Mouse (Mus musculus): ENCODE measurements around the gene H2-DMb2.

H2-DMb2 gene

DNA sequence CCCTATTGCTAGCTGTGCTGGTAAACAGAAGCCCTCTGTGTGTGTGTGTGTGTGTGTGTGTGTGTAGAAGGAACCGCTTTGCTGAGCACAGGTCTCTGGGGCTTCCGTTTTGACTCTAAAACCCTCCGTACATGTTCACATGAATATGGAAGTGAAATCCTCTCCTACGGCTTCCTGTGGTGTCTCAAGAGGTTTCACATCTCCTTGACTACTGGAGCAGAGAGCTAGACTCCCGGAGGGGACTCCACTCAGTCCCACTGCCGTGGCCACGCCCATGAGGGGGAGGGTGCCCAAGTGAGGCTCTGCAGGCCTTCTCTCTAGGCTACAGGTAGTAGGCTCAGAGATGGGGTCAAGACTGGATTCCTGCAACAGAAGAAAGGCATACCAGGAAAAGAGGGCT, at the start of gene H2-DMb2:
TSS of gene H2-DMb2 (plus strand) at position 275 of the 400 bp plus-strand sequence.
- DNase-seq (ENCODE audit: low spot score in 2 of 2), result no peak

DNA sequence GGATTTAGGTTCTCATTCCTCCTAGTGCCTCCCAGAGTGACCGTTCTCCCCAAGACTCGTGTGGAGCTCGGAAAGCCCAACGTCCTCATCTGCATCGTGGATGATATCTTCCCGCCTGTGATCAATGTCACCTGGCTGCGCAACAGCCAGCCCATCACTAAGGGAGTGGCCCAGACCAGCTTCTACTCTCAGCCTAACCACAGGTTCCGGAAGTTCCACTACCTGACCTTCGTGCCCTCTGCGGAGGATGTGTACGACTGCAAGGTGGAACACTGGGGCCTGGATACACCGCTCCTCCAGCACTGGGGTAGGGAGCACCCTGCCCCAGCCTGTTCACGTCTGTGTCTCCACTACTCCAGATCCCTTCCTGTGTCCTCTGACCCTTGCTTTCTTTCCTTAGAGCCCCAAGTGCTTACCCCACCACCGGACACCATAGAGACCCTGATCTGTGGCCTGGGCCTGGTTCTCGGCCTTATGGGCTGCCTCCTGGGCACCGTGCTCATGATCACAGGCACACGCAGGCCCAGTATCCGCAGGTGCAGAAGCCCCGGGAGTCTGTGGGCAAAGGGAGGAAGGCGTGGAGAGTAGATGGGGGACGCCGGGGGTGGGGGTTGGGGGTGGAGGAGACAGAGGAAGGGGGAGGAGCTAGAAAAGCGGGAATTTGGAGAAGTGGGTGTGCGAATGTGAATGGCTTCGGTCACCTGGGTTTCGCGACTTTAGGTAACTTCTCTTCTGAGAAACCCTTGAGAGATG, 48.6 kb upstream of the H2-DMb2 start:
- DNase-seq (ENCODE audit: low spot score in 2 of 2), result no peak

DNA sequence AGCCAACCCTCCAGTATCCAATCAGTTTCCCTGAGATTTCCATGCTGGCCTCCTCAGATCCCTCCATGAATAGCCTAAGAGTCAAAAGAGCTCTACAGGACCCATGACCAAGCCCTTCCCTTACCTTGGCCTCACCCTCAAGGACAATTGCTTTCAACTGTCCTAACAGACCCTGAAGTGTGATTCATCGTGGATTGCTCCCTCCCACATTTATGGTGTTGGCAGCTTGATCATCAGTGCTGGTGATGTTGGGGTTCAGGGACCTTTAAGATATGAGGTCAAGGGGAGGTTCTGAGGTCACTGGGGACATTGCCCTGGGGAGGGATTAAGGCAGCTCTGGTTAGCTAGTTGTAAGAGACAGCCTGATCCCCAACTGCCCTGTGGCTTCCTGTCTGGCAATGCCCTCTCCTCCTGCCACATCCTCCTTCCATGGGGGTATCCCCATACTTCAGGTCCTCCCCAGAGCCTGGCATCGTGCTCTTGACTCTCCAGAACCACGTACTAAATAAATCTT, 46.6 kb upstream of the H2-DMb2 start:
- DNase-seq (ENCODE audit: low spot score in 2 of 2), result no peak

DNA sequence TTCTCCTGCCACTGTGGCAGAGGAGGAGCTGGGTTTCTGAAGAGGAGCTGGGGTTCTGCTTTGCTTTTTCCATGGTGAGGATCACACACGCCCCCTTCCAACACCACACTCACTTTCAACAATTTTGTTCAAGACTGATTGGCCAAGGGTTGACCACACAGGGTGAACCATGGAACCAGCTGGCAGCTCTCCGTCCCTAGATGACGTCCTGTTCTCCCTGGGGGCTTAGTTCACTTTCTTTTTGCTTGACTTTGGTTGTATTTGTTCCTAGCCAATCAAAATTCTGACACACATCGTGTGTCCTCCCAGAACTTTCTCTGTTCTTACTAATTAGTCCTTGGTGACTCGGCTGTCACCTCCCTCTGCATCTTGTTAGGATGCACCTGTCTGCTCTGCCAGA, 45.8 kb upstream of the H2-DMb2 start:
- DNase-seq (ENCODE audit: low spot score in 2 of 2), result no peak

DNA sequence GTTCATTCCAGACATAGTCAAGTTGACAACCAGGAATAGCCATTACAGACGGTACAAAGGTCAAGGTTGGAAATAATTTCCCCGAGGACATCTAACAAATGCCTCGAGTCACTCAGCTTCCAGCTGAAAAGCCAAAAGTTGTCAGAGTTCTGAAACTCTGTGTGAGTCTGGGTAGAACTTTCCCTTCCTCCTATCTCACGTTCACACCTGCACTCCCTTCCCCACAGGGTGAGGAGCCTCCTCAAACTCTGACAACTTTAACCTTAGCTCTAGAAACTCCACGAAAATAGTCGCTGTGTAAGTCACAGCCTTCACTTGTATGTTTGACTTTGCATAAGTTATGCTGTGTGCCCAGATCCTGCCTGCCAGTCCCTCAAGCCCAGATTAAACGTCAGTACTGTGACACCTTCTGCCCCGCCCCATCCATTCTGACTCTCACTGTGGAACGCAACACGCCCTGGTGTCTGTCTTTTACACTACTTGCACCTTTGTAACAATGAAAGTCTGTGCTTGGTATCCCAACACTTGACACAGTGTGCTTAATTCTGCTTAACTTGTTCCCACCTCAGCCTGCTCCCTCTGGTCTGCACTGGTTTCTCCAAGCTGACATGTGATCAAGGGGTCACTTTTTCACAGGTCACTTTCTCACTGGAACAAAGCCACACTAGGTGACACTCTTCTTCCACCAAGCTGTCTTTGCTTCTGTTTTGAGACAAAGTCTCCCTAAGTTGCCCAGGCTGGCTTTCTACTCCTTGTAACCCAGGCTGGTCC, 44.2 kb upstream of the H2-DMb2 start:
- no peak for DNase-seq (ENCODE audit: low spot score in 2 of 2)

DNA sequence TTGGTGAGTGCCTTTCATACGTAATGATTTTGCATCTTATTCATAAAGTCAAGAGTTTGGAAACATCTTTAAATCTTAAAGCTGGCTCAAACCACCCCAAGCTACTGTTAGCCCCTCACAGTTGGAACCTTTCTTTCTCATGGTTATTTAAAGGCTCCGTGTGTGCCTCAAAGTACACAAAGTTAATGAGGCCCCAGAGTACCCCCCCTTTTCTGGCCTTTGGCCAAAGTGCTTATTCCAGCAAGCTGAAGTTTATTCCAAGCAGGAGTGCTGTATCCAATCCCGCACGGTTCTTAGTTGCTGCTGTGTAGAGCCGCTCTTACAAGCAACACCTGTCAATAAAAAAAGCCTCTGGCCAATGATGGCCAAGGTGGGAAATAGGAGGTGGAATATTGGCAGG, 43.6 kb upstream of the H2-DMb2 start:
- DNase-seq (ENCODE audit: low spot score in 2 of 2), result no peak

DNA sequence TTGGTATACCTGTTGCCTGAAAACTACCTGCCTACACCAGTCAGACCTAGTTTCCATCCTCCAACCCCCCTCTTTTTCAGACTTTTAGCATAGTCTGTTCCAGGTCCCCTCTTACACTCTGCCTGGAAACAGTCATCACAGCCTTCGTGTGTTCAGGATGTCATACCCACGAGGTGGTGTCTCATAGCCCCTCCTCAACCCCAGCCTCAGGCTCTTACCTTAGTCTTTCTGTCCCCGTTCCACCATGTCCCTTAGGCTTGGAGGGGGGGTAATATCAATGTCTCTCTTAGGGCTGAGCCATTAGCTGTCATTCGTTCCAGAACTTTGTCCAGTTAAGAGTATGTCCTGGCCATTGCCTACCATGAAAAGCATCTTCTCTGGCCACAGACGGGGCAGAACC, 41.9 kb upstream of the H2-DMb2 start:
- DNase-seq (ENCODE audit: low spot score in 2 of 2), result no peak

DNA sequence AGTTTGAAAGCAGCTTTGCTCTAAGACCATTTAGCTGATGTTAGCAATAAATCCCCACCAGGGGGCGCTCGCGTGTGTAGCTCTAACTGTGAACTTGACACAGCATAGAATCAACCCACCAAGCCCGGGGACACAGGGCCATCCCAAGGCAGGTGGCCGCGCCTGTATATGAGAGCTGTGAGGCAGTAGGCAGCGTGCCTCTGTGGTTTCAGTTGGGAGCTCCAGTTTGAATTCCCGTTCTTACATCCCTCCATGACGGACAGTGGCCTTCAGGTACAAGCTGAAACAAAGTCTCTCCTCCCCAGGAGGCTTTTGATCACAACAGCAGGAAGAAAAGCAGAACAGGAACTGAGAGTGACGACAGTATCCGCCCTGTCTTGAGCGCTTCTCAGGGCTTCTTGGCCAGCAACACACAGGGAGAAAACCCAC, 41.5 kb upstream of the H2-DMb2 start:
- DNase-seq (ENCODE audit: low spot score in 2 of 2), result peak in 1 of 2 experiments; percentile 95

DNA sequence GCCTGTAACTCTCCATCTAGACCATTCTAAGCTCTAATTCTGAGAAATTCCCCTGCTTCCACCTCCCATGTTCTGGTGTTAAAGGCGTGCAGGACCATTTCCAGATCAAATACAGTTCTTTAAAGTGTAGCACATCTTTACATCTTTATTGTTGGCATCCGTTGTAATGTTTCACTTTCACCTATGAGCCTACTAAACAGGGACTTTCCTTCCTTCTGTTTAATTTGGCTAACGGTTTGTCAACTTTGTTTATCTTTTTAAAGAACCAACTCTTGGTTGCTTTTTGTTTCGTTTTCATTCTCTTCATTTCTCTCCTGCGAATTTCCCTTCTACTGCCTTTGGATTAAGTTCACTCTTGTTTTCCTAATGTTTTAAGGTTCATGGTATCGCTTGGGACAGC, 40.3 kb upstream of the H2-DMb2 start:
- DNase-seq (ENCODE audit: low spot score in 2 of 2), result no peak

DNA sequence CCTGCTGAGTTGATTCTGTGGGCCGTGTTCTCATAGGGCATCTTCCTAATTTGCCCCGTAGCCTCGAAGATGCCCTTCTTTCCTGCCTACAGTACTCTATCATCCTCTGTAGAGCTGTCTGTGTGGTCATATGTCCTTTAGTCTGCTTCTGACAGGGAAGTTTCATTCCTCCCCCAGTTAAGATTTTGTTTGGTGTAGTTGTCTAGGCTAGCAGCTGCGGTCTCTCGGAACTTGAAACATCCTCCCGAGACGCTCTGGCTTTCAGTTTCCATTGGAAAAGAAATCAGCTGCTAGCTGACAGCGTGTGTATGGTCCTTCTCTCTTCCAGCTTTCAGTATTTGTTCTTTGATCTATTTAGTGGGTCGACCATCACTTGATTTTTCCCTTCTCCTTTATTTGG, 38.3 kb upstream of the H2-DMb2 start:
- no peak for DNase-seq (ENCODE audit: low spot score in 2 of 2)

DNA sequence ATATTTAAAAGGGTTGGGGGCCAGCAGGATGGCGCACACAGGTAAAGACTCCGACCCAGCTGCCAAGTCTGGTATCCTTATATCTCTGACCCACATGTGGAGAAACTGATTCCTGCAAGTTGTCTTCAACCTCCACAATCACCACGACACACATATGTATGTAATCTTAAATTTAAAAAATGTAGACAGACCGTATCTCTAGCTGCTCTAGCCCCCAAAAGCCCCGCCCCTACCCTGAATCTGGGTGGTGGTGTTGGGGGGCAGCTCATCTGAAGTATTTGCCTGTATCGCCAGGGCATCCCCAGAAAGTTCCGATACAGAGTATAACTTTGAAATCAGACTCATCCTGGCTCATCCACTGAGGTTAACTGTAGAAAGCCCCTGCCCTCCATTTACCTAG, 36.6 kb upstream of the H2-DMb2 start:
- no peak for DNase-seq (ENCODE audit: low spot score in 2 of 2)

DNA sequence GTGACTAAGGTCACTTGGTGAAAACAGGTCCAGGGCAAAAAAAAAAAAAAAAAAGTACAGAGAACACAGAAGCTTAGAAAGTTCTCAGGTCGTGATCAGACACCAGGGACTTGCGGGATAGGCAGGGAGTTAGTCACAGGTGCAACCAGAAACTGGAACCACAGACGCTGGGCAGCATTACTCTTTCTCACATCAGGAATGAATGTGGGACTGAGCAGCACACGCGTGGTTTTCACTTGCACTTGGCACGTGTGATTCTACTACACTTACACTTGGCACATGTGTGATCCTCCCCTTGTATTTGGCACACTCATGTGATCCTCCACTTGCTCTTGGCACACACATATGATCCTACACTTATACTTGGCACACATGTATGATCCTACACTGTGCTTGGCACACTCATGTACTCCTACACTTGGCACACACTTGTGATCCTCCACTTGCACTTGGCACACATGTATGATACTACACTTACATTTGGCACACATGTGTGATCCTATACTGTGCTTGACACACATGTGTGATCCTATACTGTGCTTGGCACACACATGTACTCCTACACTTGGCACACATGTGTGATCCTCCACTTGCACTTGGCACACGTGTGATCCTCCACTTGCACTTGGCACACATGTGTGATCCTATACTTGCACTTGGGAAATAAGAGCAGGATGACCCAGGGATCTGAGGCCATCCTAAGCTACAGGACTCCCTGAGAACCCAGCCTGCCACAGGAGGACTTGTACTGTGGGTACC, 35.8 kb upstream of the H2-DMb2 start:
- no peak for DNase-seq (ENCODE audit: low spot score in 2 of 2)

DNA sequence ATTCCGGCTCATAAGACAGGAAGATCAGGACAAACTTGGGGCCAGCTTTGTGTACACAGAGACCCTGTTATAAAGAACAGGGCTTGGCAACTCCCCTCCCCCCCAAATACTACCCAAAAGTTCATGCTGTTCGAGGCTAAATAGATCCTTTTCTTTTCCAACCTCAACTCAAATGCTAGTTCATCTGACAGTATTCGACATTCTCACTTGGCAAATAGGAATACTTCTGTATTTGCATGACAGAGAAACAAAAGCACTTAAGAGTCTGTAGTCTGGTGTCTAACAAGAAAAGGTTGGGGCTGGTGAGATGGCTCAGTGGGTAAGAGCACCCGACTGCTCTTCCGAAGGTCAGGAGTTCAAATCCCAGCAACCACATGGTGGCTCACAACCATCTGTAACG, 34.6 kb upstream of the H2-DMb2 start:
- DNase-seq (ENCODE audit: low spot score in 2 of 2), result no peak

DNA sequence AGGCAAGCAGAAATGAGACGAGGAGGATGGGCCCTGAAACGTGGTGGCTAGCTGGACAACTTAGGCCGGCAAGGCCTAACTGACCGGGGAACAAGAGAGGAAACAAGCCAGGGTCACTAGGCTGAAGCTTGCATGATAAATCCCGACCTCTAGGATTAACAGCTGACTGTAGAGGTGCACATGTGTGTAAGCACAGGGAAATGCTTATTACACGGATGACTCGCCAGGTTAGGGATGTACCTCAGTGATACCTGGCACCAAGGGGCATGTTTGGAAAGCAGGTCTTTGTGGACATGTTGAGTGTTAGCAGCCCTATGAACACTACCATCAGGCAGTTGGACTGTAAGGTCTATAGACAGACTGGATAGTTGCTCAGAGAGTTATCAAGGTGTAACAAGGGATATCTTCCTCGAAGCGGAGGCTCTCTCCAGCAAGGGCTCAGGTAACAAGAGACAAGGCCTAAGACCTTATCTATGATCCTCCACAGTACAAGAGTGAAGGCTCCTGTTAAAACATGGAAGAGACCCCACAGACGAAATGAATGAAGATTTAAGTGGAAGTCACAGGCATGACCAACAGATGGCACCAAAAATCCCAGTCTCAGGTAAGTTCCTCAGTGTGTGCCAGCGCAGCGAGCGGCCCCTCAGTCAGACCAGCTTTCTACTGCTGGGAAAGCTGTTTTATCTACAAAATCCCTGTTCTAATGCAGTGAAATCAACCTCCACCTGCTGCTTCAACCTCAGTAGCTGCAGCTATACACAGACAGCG, 33.9 kb upstream of the H2-DMb2 start:
- no peak for DNase-seq (ENCODE audit: low spot score in 2 of 2)

DNA sequence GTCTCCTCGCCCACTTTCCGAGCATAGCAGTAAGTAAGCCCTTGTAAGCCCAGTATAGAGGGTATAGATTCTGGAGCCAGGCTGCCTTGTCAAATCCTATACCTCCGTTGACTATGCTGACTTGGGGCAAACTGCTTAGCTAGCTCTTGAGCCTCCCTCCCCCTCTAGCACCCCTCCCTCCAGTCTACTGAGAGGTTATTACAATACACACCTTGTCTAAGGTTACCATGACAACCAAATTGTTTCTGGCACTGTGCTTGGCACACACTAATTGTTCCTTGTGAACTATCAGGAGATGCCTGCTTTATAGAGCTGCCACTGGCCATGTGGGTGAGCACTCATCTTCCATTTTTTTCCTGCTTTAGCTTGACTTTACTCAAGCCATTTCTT, 33.3 kb upstream of the H2-DMb2 start:
- no peak for DNase-seq (ENCODE audit: low spot score in 2 of 2)

DNA sequence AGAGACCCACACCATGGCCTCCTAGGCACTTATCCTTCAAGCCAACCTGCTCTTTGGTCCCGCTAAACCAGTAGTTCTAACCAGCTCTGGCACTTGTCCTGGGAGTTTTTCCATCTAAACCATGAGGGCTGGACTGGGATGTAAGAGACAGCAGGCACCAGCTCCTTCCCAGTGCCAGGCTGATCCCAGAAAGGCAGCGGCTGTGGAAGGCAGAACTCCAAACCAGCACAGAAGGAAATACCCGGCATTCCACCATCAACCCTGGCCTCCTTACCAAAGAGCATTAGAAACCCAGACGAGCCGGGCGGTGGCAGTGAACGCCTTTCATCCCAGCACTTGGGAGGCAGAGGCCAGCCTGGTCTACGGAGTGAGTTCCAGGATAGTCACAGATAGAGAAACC, 32.8 kb upstream of the H2-DMb2 start:
- DNase-seq (ENCODE audit: low spot score in 2 of 2), result no peak

DNA sequence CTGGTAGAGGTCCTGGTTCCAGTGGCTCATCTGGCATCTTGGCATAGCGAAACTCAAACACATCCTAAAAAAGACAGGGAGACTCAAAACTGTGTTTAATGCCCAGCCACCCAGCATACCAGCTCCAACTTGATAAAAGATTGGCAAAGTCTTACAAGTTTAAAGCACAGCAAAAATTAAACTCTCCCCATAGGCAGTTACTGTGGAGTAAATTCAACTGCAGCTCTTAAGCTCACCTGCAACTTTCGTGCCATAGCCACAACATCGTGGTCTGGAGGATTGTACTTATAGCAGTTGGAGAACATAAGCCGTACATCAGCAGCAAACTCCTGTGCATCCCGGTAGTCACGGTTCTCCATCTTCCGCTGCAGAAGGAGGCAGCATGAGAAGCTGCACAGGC, 29.0 kb upstream of the H2-DMb2 start:
- no peak for DNase-seq (ENCODE audit: low spot score in 2 of 2)

DNA sequence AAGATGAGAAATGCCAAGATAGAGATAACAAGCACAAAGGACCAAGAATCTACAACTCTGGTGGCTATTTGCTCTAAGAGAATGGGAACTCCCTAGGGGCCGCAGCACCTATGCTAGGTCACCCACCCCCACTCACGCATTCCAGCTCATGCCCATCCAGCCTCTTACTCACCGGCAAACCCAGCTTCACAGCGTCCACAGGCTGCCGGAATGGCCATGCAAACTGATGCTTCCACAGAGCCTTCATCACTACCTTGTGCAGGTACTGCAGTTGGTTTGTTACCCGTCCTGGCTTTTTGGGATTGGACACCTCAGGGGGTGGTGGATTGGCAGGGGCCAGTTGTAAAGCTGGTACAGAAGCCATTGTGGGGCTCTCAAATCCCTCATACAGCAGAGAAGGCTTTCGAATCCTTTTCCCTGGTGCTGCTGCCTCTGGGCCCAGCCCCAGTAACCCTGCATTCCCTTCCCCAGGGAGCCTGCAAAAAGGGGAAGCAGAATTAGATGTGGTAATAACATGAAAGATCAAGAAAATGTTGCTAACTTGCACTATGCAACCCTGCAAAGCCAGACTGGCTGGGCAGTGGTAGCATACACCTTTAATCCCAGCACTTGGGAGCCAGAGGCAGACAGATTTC, 26.3 kb upstream of the H2-DMb2 start:
- DNase-seq (ENCODE audit: low spot score in 2 of 2), result no peak

DNA sequence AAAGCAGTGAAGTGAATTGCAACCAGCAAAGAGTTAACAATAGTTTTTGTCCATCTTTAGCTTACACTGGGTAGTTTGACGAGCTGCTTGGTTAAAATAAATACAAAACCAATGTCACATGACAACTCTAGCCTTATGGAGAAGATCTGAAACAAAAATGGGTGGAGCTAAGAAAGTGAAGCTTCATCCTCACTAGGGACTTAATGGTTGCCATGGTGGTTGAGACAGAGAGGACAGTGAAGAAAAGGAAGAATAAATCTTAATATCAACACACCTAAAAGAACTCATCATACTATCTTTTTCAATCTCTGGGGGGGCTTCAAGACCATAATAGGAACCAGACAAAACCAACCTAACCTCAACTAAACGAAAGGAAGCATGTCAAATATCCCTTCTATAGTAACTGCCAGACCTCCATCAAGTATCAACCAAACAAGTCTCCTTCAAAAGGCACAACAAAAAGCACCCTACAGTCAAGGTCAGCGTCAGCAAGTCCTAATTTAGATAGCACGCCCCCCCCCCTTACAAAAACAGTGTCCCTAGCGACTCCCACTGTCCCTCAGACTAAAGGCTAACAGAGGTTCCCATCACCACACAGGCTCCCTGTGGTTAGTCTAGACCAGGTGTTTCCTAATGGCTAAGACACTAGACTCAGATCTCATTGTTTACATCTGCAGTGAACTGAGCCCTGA, 25.5 kb upstream of the H2-DMb2 start:
- DNase-seq (ENCODE audit: low spot score in 2 of 2), result no peak

DNA sequence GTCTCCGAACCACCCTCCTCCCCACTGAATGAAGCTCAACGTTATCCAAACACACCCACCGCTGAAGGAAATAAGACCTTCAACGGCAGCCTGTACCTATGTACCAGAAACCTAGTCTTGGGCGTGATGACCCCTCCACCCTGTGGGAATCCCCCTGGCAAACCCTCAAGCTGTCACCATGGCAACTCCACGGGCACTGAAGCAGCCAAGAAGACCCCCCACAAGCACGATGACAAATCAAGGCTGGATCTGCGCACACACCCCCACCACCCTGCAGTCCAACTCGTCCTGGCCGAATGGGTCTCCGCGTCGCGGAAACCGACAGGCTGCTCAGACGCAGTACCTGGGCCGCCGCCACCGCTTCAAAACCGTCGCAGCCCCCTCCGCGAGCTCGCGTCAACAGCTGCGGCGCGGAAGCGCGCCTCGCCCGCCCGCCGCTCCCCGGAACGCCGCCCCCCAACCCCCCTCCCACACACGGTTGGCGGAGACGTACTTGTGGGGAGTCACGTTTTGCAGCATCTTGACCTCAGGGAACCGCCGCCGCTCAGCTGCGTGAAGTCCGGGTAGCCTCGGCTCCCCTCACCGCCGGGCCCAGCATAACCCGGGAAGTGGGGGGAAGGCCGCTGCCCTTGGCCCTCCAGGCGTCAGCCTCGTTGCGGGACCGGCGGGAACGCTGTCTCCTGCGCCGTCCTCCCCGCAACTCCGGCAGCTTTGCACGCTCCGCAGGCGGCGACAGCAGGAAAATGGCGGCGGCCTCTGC, 24.8 kb upstream of the H2-DMb2 start:
- peak in 1 of 2 experiments; percentile 50 for DNase-seq (ENCODE audit: low spot score in 2 of 2)
